Mouse (Mus musculus): ENCODE results near the gene Zfp683. TPM values are rescaled to one million over a fixed set of nuclear protein-coding genes. Genes with fewer than 3 reads are reported as not detected.

Zfp683 gene
- total RNA-seq, 2 experiments from 2014 or later: not detected

DNA sequence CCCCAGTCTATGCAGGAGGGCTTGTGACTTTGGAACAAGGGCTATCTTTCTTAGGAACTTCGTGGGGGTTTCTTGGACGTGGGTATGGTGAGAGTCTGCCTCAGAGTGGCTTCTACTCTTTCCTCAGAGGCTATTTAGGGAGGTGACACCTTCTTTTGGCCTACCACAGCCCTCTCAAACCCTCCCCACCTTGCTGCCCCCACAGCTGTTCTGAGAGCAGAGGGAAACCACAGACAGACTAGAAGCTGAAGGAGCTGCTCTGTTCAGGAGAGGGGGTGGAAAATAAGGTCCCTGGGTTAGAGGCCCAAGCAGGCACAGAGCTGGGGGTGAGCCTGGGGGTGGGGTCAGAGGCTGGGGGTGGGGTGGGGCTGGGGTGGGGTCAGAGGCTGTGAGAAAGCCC lies 10.6 kb upstream of the Zfp683 start:
- no peak for DNase-seq
- intact Hi-C loops (cut with DNase I; ENCODE audit: low total_unique reads): no loop called here

DNA sequence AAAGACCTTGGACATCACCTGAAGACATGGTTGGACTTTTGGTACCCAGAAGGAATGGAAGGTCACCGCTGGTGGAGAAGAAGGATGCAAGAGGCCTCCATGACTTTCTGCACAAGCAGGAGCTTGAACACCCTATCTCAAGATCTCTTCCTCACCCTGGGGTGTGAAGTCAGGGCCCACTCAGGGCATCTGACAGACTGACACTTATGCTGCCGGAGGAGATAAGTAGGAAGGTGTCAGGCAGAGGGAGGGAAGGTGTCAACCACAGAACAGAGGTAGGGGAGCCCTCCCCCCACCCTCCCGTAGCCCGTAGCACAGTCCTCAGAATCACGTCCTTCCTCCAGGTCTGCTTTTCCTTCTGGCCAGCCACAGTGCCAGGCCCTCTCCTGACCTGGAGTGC lies 6.0 kb upstream of the Zfp683 start:
- DNase-seq: no peak
- intact Hi-C loops (cut with DNase I; ENCODE audit: low total_unique reads): no loop called here

DNA sequence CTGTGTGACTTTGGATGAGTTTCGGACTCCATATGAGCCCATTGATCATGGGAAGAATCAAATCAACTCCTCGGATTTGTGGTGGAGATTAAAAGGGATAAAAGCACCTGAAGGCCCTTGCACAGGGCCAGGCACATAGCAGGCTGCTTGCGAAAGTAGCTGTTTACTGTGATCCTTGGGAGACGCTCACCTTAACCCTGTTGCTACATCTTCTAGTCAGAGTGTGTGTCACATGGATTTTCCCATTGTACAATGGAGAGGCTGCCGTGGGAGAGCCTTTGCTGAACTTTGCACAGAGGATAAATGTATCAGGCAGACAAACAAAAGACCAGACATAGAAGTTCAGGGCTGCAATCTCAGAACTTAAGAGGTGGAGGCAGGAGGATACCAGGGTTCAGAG lies 1.7 kb upstream of the Zfp683 start:
- no peak for DNase-seq
- intact Hi-C loops (cut with DNase I; ENCODE audit: low total_unique reads): no loop called here

DNA sequence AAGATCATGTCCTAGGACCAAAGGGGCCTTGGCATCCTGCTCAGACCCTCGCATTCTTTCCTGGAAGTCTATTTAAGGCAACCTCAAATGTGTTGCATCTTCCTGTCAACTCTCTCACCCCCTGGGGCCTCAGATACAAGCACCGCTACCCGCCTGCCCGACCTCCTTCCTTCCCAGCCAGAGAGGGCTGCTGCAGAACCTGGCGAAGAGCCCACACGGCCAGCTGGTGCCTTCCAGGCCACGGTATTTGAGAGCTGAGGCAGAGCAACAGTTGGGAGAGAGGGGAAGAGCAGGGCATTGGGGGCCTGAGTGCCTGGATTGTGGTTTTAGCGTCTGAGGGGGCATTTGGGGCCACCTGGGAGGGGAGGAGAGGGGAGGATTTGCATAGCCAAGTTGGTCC lies 1.1 kb upstream of the Zfp683 start:
- intact Hi-C loops (cut with DNase I; ENCODE audit: low total_unique reads): no loop called here
- DNase-seq: peak; percentile 62

DNA sequence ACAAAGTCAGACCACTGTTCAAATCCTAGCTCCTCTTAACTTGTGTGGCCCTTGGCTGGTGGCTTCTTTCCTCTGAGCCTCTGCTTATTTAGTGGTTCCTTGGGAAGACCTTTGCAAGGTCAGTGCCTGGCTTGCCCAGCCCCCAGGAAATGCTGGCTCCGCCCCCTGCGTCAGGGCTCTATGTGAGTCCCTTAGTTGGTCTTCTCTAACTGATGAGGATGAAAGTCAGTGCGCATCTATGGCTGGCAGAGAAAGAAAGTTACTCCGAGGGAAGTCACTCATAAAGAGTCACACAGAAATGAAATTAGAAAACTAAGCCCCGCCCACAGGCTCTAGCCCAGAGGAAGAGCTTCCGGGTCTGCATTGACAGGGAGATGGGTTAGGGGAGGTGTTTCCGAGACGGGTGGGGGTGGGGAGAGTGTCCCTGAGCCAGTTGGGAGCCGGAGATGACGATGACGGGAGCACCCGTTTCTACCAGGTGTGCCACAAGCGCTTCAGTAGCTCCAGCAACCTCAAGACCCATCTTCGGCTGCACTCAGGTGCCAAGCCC lies 4.6 kb downstream of the Zfp683 start:
- DNase-seq: no peak
- intact Hi-C loops (cut with DNase I; ENCODE audit: low total_unique reads): no loop called here

DNA sequence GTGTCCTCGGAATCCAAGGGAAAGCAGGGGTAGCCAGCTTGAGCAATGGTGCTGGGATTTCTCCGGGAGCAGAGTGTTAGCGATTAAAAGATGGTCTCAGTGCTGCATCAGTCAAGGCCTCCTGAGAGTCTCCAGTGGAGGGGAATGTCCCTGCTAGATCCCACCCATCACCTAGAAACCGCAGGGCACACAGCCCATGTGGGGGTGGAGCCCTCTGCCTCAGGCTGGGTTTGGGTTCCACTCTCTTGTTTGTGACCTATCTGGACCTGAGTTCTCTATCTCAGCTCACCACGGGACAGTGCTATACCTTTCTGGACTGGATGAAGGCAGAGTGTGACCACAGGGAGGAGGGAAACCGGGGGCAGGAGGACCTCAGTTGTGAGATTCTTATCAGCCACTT lies 5.3 kb downstream of the Zfp683 start:
- intact Hi-C loops (cut with DNase I; ENCODE audit: low total_unique reads): no loop called here
- no peak for DNase-seq

DNA sequence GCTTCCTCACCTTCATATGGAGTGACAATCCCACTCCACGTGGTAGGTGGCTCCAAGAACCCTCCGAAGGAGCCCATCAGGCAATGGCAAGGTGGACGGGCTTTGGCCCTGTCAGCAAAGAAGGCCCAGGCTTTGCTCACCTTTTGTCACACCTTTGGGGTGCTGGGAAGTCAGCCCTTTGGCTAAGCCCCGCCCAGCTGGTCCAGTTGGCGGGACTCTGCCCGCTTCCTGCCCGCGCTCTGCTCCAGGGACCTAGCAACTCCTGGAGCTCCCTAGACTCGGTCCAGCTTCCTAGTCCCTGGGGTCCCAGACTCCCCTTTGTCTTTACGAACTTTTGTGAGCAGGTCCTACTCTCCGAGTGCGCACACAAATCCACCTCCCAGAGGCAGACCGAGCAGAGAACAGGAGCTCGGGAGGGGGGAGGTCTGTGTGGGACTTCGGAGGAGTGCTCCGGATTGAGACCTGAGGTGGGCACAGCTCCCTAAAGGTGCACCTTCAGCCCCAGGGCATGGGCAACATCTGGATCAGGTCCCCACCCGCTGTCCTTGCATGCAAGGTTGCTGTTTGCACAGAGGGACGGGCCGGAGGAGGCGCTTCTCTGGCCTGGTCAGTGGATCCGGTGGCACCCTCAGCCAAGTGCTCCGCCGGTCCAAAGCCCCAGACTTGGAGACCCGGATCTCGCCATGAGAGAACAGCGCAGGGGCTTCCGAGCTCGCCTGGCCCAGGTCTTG lies 6.7 kb downstream of the Zfp683 start, which contains the start of gene Crybg2:
Gene Crybg2, plus strand, starts transcription at position 681 of the 731 bp plus-strand sequence.
- intact Hi-C loops (cut with DNase I; ENCODE audit: low total_unique reads): no loop called here
- DNase-seq: no peak

DNA sequence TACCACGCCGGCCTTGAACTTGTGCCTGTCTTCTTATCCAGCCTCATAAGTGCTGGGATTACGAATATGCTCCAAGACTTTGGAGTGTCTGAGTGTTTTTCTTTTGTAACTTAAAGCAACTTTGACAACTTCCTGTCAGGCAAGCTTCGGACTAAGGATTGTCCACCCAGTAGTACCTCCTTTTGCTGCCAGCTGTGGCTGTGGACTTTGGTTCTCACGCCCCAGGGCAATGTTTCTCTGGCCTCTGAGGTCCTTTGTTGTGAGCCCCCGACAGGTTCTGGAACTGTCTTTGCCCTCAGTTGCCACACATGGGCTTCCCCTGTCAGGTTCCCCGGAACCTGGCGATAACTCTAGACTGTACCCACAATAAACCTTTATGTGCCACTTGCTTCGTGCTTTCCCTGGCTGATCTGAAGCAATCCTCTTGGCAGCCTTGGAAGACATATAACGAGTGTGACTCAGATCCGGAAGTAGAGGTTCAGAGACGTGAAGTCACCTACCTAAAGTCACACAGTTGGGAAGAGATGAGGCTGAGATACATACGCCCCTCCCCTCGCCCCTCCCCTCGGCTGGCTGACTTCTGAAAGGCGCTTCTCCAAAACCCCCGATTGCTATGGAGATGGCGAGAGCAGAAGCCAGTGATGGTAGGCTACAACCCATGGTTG lies 7.7 kb downstream of the Zfp683 start:
- DNase-seq: no peak
- intact Hi-C loops (cut with DNase I; ENCODE audit: low total_unique reads): no loop called here

DNA sequence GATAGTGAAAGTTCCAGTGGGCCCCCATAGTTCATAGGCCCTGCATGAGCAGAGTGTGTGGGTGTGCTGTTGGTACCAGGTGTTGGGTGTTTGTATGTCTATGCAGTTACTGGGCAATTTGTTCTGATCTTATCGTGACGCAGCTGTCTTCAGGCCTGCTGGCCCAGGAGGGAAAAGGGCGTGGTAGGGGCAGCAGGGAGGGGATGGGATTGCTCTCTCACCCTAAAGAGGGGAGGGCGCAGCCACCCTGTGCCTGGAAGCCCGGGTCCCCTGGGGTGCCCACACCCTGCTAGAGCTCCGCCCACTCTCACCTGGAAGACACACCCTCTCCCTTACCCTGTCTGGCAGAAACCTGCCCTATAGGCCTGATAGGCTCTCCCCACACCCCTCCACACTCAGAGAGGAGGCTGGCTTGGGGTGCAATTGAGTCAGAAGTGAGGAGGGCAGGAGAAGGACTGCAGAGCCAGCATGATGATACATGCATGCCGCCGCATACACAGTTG lies 8.4 kb downstream of the Zfp683 start:
- DNase-seq: no peak

DNA sequence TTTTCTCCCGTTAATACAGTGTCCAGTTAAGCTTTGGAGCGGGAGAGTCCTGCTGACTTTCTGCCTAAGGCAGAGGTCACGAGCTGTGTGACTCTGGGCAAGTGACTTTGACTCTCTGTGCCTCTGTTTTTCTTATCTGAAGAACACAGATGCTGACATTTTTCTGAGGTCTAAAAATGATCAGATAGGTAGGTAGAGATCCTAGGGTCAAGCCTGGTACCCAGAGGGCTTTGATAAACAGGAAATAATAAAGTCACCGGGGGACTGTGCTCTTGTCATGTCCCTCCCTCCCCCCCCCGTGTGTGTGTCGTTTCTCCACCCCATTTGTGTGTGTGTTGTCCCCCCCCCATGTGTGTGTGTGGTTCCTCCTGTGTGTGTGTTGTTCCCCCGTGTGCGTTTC lies 8.9 kb downstream of the Zfp683 start:
- DNase-seq: no peak
- intact Hi-C loops (cut with DNase I; ENCODE audit: low total_unique reads): no loop called here

More for the DNA sequence above, 8.4 kb downstream of the Zfp683 start:
- intact Hi-C loops (cut with DNase I; ENCODE audit: low total_unique reads): no loop called here

DNA sequence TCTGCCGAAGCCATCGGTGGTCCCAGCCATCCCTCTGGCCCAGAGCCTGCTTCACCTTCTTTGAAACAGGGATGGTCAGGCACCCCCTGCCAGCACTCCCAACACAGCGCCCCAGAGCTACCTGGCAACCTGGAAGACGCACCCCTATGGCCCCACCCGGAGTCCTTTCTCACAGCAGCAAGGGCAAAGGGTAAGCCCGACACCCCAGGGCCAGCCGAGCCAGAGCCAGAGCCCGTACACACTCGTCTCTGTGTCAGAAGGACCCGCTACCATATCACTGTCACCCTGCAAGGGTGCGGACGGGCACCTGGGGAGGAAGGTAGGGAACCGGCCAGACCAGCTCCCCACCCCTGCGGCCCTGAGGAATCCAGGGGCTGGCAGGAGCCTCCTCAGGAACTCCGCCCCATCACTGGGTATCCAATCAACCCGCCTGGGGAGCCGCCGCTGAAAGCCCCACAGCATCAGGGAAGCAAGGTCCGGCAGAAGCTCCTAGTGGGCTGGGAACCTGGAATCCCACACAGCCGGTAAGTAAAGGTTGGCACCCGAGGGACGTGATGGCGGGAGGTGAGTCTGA lies 11.9 kb downstream of the Zfp683 start:
- intact Hi-C loops (cut with DNase I; ENCODE audit: low total_unique reads): no loop called here
- no peak for DNase-seq

DNA sequence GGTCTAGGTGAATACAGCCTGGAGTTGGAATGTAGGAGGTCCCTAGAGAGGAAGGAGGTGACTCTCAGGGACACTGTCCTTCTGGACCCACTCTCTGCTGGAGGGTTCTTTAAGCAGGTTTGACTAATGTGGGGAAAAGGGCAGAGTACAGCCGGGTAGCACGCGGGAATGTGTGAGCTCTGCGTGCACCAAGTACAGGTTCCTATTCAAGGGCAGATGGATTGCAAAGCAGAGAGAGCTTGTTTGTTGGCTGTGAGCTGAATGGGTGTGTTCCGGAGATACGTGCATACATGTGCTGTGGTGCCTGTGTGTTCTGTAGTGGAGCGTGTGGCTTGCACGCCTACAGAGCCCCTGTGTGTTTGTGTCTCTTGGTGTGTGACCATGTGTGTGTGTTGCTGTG lies 13.7 kb downstream of the Zfp683 start:
- intact Hi-C loops (cut with DNase I; ENCODE audit: low total_unique reads): no loop called here
- DNase-seq: no peak

DNA sequence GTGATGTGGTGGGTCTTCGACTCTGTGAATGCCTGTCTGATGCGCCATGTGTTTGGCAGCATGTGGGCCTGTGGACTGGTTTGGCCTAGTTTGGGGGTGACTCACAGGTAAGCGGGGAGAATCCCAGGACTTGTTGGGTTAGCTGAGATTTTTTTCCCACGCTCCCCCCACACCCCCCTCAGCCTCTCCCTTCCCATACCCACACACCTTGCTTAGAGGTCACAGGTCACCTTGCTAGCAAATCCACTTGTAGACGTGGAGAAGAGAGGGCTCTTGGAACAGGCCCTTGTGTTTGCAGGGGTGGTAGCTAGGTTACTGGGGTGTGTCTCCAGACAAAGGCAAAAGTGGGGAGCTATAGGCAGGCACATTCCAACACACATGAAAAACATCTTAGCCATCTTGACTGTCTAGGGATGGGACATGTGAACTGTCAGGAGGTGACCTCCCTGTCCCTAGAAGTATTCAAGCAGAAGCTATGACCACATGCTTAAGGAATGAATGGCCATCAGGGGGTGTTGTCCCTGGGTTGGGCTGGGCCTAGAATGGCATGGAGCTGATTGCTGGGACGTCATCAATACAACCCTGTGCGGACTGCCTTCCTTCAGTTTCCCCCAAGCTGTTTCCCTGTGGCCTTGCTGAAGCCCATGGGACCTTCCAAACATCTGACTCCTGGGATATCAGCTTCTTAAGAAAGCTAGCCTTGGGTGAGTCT lies 14.4 kb downstream of the Zfp683 start:
- intact Hi-C loops (cut with DNase I; ENCODE audit: low total_unique reads): no loop called here
- DNase-seq: no peak

DNA sequence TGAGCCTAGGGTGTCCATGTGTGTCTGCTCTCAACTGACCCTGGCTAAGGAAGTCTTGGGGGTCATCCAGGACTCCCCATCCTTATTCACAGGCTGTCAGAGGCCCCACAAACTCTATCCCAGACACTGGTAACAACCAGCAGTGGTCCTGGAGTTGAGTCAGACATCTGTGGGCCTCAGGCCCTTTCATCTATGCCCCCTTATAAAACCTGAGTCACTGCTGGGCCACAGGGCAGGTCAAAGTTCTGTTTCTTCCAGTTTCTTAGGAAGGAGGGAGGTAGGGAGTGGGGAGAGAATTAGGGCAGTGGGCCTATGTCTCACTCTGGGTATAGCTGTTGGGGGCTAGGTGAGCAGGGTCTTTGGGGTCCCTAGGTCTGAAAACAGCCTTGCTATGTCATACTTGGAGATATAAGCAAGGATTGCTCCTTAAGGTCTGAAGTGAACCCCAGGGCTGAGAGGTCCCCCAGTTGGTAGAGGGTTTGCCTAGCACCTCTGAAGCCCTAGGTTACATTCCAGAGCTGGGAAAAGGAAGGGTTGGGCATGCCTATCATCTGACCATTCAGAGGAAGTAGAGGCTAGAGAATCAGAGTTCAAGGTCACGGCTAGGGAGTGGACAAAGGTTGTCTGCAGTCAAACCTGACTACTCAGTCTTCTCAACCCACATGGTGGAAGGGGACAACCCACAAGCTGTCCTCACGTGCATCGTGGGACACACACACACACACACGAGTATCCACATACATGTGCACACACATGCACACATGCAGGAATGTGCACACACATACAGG lies 15.3 kb downstream of the Zfp683 start:
- intact Hi-C loops (cut with DNase I; ENCODE audit: low total_unique reads): no loop called here
- no peak for DNase-seq

DNA sequence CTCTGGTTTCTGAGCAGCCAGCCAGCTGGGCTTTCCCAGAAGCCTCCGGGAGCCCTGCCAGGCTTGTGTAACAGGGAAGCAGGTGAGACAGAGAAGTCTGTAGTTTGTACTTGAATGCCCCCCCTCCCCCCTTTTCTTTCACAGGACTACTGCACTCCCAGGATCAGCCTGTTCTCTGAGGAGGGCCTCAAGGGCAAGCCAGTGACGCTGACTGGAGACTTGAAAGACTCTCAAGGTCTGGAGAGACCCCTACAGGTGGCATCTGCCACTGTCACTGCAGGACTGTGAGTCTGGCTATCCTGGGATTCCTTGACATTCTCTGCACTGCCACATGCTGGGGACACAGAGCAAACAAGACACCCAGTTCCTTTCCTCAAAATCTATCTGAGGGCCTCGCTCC lies 25.1 kb downstream of the Zfp683 start:
- peak; percentile 44 for DNase-seq
- intact Hi-C loops (cut with DNase I; ENCODE audit: low total_unique reads): loop anchor here (5.0 kb wide), 1 partner anchor 41 kb away; no protein-coding TSS in a partner anchor

DNA sequence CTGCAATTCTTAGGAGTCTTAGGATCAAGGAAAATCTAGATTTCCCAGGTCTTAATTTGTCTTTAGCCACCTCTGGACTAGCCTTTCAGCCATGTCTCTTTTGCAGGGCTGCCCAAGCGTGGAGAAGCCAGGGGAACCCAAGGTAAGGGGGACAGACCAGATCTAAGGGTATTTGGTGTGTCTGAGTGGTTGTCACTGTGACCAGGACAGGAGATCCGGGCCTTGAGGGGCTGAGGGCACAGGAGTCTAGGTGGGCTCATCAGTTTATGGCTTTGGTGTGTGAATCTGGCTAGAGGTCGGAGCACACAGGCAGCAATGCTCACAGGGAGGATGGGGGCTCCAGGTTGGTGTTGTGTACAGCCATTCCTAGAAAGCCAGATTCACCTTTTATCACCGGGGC lies 27.0 kb downstream of the Zfp683 start:
- intact Hi-C loops (cut with DNase I; ENCODE audit: low total_unique reads): no loop called here
- DNase-seq: no peak

DNA sequence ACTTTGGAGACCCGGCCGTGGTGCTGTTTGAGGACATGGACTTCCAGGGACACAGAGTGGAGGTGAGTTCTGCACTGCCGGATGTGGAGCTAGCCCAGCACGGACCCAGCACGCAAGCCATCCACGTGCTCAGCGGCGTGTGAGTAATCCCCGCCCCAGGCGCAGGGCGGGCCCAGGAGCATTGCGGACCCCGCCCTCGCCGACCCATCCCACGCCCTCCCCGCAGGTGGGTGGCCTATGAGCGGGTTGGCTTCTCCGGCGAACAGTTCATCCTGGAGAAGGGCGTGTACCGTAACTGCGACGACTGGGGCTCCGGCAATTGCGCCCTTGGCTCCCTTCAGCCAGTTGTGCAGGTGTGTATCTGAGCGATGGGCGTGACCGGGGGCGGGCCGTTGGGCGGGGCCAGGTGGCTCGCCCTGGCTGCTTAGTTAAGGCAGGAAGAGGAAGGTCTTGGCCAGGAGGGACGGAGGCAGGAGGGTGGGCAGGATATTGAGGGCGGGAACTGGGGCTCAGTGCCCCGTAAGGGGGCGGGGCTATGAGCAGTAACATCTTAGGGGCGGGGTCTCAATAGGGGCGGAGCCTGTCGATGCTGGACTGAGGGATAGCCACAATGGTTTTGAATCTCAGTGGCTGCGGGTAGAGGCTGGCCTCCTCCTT lies 28.2 kb downstream of the Zfp683 start:
- intact Hi-C loops (cut with DNase I; ENCODE audit: low total_unique reads): no loop called here

DNA sequence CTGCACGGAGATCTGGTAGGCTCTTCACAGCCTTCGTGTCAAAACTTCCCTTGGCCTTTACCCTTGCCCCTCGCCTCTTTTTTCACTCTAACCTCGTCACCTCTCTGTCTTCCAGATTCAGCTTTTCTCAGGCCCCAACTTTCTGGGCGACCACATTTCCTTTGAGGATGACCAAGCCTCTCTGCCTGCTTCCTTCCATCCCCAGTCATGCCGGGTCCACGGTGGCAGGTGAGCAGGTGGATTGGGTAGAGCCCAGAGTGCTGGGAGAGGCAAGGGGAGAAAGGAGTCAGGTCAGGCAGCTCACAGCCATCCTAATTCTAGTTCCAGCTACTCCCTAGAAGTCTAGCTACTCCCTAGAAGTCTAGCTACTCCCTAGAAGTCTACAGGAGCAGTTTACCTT lies 28.8 kb downstream of the Zfp683 start:
- DNase-seq: no peak
- intact Hi-C loops (cut with DNase I; ENCODE audit: low total_unique reads): no loop called here

More for the DNA sequence above, 28.2 kb downstream of the Zfp683 start:
- peak; percentile 8 for DNase-seq

Data from gastrocnemius, postnatal 14 days (tissue).